Mouse (Mus musculus) bone marrow macrophage, adult 2 months (primary cell): ENCODE results near the gene Scamp1.

Experiments used
- CTCF ChIP-seq: IDR thresholded peaks from 2 replicates; pipeline ENCODE4 v1.5.1; 2012; ENCODE audit warnings: low read depth, mild to moderate bottlenecking, low read length, moderate library complexity
- POLR2A ChIP-seq: IDR thresholded peaks from 2 replicates; pipeline ENCODE4 v1.6.1; 2012; ENCODE audit warnings: mild to moderate bottlenecking, low read depth, low read length, borderline replicate concordance

DNA sequence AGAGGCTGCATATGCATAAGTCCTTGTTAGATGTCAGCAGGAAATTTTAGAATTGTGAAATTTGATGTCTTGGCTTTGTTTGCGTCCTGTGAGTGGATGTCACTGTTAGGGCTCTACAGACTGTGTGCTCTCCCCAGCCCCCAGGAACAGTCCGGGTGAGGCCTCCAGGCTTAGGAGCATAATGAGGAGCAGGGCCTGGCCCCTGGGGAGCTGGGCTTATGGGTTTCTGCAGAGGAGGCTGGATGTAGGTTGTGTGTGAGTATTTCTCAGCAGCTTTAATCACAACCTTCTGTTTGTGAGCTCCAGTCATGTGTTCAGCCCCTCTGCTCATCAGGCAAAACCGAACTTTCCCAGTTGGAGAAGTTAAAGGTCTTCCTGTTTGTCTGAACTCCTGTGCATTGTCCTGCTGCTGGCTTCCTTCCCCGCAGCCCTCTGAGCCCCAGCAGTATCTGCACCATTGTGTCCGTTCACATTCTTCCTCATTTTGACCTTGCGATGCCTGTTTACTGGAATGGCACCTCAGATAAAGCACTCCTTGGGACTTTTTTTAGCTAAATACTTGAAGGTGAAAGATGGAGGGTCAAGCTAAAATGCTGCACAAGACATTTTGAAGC, 126.7 kb downstream of the Scamp1 start:
- no peak for TF ChIP-seq POLR2A
- TF ChIP-seq CTCF = no peak
